Mouse (Mus musculus): ENCODE data around the gene Mad2l2. TPM values are rescaled to one million over a fixed set of nuclear protein-coding genes. Genes with fewer than 3 reads are reported as not detected.
A peak's percentile ranks its signal among the peaks of the same experiment; 100 is the strongest.
"Not testable (repeated sequence)": the region's sequence is repeated elsewhere in the genome, so short reads cannot be mapped to it uniquely, and the experiment has no call there.

The Mad2l2 gene
- polyA plus RNA-seq, 2 experiments from 2014 or later: 35.8 to 41.2 TPM

DNA sequence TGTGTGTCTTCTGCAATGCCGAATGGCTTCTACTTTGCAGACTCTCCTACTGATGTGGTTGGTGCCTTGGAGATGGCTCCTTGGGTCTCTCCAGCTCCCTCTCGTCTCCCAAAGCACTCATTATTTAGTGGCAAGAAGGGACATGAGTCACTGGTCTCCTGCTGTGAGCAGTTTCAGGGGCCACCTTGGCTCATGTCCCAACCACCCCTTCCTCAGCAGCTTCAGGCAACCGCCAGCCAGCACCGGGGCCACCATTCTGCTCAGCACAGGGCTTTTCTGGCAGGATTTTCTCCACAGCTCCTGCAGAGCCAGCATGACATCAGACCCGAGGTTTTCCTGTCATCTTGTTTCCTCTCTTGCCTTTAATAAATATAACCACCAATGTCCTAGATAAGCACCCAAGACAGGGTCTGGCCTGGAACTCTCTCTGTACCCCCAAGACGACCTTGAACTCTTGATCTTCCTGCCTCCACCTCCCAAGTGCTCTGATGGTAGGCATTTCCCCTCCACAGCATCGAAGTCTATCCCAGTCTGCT is 21.6 kb upstream of the Mad2l2 start:
- ATAC-seq: no peak

DNA sequence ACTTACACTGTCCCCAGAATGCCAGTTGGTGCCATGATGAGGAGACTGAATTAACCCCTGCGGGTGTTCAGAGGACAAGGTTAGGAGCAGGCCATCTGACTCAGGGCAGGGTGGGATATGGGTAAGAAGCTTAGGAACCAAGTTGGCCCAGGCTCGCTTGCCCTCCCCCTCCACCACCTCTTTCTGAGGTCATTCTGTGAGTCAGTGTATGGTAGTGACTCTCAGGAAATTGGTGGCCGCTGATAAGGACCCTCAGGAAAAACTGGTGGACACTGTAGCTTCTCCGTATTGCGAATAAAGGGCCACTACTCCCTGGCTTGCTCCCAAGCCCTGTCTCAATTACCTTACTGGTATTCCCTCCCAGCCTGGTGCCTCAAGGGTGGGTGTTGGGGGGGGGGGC is 21.0 kb upstream of the Mad2l2 start:
- no peak for ATAC-seq

DNA sequence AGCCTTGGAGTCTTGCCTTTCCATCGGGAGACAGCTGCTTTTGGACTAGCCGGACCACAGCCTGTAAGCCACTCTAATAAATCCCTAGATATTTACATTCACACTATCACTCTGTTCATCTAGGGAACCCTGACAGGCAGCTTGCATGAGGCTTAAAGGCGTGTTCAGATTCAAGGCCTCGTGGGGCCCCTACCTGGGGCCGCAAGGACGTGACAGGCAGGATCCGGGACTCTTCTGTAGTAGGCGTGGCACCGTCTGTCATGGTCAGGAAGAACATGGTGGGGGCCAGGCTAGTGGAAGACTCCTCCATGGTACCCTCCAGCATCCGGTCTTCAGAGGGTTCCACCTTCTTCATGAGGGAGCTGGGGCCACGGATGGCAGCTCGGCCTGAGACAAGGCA is 17.7 kb upstream of the Mad2l2 start:
- ATAC-seq: no peak

DNA sequence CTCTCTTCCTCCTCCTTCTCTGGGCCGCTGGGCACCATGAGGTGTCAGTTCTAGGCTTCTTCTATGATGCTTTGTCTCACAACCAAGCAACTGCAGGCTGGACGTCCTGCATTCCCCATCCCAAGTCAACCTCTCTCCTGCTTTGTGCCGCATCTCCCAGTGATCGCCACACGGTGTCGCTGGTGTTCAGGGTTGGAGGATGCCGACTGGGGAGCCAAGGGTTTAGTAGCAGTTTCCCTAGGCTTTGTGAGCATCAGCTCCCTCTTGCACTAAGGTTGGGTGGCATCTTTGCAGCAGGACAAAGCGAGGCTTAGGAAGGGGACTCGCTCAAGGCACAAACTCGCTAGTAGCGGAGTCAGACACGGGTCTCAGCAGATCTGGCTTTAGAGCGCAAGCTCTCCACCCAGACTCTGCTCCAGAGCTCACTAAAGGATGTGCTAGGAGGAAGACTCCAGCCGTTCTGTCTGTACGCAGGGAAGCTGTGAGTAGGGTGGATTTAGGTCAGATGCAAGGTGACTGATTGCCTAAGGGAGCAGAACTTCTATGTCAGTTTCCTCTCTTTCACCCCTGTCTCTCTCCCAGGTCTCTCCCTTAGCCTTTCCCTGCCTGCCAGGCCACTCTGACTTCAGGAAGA is 15.3 kb upstream of the Mad2l2 start:
- peak; percentile 95 for ATAC-seq

DNA sequence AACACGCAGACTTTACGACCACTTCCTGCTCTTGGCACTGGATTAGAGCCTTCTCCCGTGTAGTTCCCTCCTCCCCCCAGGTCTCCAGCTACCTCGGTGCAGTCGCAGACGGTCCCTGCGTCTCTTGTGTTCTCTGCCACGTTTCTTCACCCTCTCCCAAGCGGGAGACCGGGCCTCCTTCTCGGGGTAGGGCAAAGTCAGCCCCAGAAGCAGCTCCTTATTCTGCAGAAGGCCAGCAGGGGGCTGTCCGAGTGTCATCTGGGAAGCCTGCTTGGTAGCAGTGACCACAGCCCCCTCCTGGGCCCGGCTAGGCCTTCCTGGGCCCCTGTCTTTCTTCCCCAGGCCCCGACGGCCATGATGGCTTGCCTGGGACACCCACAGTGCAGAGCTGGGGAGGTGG is 14.7 kb upstream of the Mad2l2 start:
- peak; percentile 46 for ATAC-seq

DNA sequence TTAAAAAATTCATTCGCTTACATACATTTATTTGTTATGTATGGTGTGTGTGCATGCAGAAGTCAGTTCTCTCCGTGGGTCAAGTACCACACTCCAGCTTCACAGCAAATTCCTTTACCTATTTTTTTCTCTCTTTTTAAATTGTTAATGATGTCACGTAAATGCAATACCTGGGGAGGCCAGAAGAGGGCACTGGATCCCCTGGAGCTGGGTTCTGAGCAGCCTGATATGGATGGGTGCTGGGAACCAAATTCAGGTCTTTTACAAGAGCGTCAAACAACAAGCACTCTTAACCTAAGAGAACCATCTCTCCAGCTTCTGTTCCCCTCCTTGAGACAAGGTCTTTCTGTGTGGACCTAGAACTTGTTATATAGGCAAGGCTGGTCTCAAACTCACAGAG is 13.5 kb upstream of the Mad2l2 start:
- no peak for ATAC-seq

DNA sequence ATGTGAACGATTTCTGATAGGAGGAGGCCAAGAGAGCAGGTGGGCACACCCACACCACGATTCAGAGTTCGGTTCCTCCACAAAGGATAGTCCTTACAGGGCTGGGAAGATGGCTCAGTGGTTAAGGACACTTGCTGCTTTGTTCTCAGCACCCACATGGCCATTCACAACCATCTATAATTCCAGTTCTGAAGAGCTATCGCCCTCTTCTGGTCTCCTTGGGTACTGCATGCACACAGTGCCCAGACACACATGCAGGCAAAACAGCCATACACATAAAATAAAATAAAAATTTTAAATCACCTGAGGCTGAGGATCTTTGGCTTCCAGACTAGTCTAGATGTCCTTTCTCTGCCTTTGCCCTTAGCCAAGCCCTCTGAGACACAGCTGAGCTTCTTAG is 12.8 kb upstream of the Mad2l2 start:
- no peak for ATAC-seq

DNA sequence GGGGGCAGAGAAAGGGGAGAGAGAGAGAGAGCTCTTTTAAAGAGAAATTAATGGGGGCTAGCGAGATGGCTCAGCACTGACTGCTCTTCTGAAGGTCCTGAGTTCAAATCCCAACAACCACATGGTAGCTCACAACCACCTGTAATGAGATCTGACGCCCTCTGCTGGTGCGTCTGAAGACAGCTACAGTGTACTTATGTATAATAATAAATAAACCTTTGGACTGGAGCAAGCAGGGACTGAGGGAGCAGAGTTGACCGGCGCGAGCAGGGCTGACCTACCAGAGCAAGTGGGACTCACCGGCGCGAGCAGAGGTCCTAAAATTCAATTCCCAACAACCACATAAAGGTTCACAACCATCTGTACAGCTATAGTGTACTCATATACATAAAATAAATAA is 10.6 kb upstream of the Mad2l2 start:
- ATAC-seq: not testable (repeated sequence)

DNA sequence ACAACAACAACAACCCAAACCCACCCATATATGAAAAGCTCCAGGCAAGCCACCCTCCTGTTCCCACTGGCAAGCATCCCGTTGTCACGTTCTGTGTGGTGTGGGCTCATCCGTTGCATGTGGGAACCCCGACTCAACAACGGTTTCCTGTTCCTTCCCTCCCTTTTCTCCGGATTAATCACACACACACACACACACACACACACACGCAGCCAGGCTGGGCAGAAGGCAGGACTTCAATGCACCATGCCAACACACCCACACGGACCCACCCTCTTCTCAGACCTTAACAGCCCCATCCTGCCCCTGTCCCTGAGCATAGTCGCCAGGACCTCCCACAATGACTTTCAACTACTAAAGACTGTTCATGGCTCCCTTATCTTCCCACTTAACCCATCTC is 9.6 kb upstream of the Mad2l2 start:
- no peak for ATAC-seq

DNA sequence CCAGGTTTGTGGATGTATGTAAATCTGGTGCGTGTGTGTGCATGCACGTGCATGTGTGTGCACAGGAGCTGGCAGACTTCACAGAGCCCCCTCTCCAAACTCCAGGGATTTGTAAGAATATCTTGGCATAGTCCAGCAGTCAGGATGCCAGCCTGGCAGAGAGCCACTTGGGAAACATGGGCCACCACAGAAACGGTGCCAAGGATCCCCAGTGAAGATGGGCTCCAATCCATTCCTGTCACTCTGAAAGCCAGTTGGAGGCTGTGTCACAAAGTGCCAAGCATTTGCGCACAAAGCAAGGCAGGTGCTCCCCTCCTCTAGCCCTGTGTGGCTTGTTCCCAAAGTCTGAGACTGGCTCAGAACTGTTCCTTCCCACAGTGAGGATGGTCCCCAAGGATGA is 8.8 kb upstream of the Mad2l2 start:
- no peak for ATAC-seq

DNA sequence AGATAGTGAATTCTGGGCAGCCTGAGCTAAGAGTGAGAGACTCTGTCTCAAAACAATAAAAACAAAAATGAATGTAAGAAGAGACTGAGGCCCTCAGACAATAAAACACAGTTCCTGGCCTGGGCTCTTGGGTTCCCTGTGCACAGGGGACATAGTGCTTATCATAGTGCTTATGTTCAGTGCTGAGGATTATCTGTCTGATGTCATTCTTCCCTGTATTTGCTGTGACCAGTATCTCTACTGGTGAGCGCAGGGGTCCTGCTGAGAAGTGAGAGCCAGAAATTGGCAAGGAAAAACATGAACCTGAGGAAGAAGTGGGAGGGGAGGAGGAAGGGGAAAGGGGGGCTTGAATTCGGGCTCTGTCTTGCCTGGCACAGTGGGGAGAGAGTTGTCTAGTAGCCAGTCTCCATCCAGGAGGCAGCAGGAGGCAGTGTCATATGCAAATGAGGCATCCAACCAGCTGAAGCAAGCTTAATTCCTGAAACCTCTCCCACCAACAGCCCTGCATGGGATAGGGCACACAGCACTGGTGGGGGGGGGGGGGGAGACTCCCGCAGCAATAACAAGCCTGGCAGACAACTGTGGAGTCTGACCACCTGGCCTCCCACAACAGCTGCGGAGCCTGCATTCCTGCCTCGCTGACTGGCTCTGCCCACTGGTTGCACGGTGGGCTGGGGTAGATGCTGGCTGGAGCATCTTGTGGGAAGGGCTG is 8.0 kb upstream of the Mad2l2 start:
- no peak for ATAC-seq

DNA sequence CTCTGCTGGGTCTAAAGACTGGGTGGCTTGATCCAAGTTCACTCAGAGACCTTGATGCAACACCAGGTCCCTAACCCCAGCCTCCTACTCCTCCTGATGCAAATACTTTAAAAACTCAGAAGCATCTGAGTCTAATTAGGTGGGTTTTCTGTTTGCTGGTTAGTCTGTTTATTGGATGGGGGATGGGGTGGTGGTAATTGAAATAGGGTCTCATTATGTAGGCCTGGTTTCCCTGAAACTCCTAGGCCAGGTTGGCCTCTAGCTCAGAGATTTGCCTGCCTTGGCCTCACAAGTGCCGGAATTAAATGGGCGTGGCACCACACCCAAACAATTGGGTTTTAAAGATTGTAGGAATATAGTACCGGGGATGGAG is 7.5 kb upstream of the Mad2l2 start:
- ATAC-seq: no peak

DNA sequence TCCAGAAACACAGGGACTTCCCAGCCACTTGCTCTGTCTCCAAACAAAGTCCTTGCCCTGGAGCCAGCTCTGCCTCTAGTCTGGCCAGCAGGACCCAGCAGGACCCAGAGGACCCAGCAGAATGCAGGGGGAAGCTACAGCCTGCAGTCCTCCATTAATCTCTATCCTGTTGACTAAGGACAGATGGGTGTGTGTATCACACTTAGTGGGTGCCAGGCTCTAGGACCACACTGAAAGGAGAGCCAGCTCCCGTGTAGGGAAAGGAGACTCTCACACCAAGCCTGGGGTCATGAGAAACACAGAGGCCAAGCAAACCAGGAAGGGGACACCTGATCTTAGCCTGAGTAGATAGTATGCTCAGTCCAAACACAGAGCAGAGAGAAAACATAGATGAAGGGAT is 1.9 kb upstream of the Mad2l2 start:
- no peak for ATAC-seq

DNA sequence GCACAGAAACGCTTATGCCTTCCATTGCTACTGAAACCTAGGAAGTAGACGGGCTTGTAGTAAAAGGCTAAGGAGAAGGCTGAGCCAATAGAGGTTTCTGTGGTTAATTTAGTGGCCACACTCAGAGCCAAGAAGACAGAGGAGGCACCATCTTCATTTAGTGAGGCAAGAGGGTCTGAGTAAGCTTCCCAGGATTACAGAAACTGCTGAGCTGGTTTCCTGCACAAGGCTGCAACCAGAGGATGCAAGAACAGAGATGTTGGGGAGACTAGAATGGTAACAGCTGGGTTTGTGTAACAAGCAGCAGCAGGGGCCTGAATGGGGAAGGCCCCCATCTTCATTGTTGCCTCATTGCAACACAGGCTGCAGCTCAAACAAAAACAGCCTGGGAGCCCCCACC is 1.5 kb upstream of the Mad2l2 start:
- ATAC-seq: no peak

DNA sequence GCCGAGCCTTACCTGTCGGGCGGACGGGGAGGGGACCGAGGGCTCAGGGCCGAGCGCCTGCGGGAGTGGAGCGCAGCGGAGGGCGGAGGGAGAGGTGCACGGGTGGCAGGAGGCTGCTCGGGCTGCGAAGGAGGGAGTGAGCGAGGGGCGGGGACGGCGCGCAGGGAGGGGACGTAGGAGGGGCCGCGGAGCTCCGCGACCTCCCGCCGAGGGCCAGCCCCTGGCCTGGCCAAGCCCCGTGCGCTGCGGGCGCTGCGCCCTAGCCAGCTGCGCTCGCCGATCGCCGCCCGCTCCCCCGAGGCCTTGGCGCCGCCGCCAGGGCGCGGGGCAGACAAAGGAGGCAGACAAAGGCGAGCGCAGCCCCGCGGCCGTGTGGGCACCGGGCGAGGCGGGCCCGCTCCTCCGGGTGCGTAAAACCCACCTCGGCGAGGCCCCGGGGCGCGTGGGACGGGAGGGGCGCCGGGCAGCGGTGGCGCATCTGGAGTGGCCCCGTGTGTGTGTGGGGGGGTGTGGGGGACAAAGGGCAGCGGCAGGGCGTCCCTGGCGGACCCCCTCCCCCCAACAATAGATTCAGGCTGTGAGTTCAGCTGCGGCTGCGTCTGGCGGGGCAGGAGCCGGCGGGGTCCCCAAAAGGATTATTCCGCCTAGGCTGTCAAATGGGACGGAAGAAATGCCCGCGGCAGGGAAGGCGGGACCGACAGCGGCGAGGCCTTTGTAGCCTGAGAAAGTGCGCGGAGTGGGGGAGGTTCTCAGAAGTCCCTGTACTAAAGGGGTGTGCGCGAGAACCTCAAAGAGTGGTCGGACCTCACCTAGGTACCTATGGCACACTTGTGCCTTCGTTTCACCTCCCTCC is 603 bp downstream of the Mad2l2 start, which contains the start of gene Draxin:
Gene Draxin, minus strand, starts transcription at position 138 of the 853 bp plus-strand sequence.
- no peak for ATAC-seq

DNA sequence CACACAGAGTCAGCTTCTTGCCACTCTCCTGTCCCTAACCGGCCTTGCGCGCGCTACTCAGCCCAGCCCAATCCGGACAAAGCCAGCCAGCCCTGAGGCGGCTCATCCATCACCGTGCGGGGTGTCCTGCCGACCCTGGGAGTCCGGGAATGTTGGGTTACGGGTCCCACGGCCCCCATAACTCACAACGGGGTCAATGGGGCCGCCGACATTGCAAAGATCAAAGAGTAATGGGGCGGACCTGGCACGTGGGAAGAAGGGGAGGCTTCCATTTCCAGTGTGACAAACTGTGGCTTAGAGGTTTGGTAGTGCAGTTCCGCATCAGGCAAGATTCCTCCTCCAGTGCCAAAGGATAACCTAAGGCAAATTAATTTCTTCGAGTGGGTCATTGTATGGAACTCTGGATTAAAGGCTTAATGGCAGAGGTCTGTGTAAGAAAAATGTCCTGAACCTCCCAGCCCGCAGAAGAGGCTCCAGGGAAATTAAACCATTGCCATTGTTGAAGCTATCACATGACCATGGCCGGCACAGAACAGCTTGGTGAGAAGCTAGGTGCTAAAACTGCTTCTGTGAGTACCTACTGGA is 1.4 kb downstream of the Mad2l2 start:
- no peak for ATAC-seq

DNA sequence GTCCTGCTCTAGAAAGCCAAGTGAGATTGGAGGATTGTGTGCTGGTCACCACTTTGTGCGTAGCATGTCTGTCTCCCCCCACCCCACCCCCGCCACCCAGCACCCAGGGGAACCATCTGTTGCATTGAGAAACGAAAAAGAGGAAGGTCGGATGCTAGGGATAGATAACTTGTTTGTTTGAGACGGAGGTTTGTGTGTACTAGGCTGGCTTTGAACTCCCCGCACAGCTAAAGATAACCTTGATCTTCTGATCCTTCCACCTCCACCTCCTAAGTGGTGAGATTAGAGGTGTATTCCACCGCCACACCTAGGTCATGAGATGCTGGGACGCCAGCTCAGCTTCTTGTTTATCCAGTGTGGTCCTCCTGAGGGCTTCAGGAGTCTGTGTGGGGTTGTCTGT is 4.8 kb downstream of the Mad2l2 start:
- ATAC-seq: no peak

DNA sequence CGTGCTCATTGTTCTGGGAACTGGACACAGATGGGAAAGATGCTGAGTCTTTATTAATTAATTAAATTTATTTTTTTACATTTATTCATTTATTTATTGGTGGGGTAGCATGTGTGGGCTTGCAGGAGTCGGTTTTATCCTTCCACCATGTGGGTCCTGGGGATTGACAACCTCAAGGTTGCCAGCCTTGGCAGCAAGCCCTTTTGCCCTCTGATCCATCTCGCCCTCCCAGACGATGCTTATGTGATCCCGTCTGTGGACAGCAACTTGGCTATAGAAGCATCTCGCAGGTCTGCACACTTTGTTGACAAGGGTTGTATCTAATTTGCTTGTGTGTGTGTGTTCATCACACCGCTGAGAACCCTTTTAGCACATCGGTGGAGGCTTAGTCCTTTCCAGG is 7.3 kb downstream of the Mad2l2 start:
- ATAC-seq: no peak

DNA sequence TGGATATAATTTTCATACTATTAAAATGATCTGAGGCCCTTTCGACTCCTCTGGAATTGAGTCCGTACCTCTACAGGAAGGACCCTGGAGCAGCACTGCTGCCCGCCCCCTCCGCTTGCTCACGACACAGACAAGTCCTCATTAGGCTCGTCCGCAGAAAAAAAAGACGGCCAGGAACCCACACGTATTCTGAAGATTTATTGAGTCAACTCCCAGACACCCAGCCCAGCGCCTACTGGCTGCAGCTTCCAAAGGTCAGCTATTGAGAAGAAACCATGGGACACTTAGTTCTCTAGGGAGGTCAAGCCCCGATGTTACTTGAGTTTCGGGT is 9.5 kb downstream of the Mad2l2 start:
- peak; percentile 42 for ATAC-seq

DNA sequence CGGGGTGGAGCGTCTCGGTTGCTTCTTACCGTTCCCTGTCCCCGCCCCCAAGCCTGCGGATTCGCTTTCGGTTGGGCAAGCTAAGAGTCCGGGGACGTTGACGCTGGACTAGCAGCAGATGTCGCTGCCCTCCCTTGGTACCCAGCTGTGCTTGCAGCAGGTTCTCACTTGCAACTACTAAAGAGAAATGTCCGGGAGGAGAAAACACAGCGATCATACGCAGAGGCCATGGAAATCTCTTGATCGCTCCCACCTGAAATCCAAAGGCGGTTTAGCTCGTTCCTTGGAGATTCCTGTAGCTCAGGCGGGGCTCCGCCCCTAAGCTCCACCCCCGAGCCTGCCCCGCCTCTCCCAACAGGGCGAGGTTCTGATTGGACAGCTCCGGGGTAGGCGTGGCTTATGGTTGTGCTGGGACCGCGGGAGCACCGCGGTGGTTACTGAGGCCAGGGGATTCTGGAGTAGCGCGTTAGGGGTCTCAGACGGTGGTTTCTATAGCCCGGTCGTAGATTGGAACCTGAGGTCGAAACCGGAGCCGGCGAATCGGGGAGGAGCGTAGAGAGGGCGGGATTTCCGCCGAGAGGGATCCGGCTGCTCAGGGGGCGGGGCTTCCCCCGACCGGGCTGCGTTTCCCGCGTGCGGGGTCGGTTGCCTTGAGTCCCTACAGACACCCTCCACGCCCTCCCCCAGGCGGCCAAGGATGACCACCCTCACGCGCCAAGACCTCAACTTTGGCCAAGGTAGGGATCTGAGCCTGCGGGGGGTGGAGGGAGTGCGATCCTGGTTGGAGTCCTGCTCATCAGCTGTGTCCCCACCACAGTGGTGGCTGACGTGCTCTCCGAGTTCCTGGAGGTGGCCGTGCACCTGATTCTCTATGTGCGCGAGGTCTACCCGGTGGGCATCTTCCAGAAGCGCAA is 10.2 kb downstream of the Mad2l2 start:
- ATAC-seq: peak; percentile 89

DNA sequence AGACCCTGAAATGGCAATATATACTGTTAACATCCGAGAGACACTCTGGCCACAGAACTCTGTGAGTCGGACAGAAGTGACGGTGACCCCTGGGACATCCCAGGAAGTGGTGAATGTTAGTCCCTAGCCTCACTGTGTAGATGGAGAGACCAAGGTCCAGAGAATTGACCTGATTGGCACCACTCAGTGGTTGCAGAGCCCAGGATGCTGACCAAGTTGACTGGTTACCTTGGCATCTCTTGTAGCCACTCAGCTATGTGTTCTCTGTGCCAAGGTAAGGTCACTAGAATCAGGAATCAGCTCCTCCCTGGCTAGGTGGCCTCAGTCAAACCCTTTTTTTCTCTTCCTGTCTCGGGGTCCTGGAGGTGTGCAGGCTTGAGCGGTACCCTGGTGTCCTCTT is 13.5 kb downstream of the Mad2l2 start:
- no peak for ATAC-seq

DNA sequence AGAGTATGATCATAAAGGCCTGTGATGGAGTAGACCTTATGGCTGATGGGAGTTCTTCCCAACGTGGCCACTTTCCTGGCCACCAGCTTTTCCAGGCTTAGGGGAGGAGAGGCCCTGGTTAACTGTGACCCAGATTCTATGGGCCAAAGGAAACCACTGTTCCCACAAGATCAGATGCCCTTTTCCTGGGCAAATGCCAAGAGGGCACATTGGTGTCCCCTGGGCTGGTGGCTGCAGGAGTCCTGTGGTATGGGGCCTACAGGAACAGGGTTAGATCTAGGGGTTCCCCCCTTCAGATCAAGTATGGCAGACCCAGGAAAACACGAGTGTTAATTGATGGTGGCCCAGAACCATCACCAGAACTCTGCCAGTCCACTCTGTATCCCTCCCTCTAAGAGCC is 17.5 kb downstream of the Mad2l2 start:
- no peak for ATAC-seq
